Mouse (Mus musculus) adrenal gland, postnatal 10 days (tissue): ENCODE measurements around the gene Efemp1. TPM values are rescaled to one million over a fixed set of nuclear protein-coding genes. Genes with fewer than 3 reads are reported as not detected.

ENCODE experiments used
- DNase-seq: peaks from one replicate; pipeline ENCODE4 v3.0.0; 2021; ENCODE audit warnings: mixed read lengths
- long read RNA-seq, 2 experiments: library from polyadenylated mRNA; stranded (forward); transcript quantifications; one replicate each; pipeline ENCODE4 v2.0.0; 2021
- total RNA-seq, 2 experiments: library from RNA; stranded (reverse); gene quantifications; 2 replicates each; pipeline ENCODE4 v1.2.3; 2021

Efemp1 gene
- total RNA-seq, result 10 to 100 TPM; 19.7 to 25.0 TPM
- long read RNA-seq, experiment 1, transcript Efemp1-201 (11 exons, 2,037 nt), result major isoform, 23 of 28 reads
- long read RNA-seq, experiment 1, partial matches to known transcripts, result 1 of 28 reads
- long read RNA-seq, experiment 1, other reads (novel, unspliced or antisense), result 4 of 28 reads
- long read RNA-seq, experiment 2, transcript Efemp1-201 (11 exons, 2,037 nt), result major isoform, 11 of 12 reads
- long read RNA-seq, experiment 2, partial matches to known transcripts, result 1 of 12 reads
- long read RNA-seq, experiment 2, other reads (novel, unspliced or antisense), result 0 of 12 reads

DNA sequence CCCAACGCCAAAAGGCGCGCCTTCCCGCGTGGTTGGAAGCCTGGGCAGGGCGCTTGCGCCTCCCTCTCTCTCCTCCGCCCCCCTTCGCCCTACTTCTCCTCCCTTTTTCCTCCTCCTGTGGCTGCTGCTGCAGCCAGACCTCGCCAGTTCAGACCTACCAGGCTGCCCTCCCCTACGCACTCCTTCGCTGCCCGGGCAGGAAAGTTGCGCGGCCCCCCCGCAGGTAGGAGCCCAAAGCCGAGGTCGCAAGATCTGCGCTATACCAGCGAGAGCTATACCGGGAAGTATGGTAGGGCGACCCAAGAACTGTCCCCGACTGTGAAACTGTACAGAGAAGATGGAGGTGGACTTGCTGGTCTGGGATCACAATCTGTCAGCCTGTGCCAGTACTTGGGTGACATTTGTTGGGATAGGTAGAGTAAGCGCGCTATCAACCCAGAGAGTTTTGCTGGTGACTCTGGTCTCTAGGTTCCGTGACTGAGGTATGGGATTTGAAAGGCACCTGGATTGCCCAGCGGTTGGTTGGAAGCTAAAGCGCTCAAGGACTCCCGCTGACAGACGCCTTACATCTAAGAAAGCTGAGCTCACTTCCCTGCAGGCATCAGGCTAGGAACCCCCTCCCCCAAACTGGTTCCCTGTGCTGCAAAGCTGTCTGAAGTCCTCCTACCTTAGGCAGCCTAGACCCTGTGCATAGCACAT lies at the start of gene Efemp1:
Gene Efemp1, plus strand, starts transcription at position 103 of the 699 bp plus-strand sequence.
- DNase-seq, result peak; percentile 43

DNA sequence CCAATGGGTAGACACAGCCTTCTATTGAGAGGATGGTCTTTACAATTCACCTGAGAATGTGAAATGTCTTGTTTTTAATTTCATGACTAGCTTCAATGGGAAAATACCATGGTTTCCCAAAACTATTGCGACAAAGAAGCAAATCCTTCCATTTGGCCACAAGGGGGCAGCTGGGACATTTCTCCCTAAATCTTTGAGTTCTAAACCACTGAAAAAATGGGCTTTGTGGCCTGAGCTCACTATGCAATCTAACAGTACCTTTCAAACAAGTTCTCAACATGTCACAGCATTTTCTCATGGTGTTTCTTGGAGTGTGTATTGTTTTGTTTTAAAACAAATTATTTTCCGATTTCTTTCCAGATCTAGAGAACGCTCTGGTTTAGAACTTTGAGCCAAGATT lies 44.3 kb upstream of the Efemp1 start:
- peak; percentile 59 for DNase-seq

DNA sequence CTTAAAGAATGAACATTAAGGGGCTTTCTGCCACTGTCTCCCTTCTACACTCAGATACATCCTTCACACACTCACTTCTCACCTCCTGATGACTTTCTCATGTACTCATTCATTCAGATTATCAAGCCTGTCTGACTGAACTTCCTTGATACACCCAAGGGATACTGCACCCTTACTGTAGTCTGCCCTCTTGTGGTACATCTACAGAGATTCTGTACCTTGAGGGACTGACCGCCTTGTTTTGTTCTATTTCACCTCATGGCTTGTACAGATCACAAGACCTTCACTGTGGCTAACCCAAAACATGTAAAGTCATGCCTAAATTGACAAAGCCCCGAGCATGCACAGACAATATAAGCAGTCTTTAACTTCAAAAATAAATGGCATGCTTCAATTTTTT lies 41.1 kb upstream of the Efemp1 start:
- no peak for DNase-seq

DNA sequence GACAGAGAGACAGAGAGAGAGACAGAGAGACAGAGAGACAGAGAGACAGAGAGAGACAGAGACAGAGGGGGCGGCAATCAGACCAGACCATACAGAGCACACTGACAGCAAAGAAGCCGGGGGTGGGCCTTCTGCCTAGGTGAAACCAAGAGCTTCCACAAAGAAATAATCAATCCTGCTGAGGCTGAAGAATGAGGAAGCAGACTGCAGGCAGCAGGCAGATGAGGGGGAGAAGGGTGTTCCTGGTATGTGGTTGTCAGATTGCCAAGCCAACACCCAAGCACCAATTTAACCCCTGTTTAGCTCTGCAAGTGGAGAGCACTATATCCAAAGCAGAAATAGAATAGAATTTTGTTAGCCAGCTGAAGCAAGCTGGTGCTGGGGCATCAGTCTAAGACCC lies 40.4 kb upstream of the Efemp1 start:
- no peak for DNase-seq

DNA sequence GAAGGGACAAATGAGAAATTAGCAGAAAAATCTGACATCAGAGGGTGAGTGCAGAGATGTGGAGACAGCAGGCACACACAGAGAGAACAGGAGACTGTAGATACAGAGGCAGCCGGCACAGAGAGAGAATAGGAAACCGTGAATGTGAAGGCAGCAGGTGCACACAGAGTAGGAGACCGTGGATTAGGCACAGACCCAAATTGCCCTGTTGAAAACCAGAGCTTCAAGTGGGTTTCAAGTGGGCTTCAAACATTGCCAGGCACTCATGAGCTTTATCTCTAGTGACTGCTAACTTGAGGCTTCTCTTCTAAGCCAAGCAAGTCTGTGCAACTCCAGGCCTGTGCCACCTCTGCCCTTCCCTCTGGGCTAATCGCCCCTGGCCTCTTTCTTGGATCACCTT lies 35.6 kb upstream of the Efemp1 start:
- DNase-seq, result no peak

DNA sequence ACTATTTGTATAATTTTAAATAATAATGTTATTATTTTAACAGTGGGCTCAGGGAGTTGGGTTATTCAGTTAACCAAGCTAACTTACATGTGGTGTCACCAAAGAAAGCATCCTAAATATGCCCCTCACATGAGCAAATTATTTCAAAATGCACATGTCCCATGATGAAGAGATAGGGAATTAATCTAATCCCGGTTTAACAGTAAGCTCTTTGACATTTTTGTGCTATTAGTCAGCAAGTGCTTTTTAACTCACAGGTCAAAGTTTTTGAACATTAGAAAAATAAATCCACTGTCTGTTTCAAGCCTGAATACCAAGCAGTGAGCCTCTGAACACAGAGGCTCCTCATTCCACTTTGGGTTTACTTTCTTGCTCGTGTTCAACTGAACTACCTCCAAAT lies 26.1 kb upstream of the Efemp1 start:
- no peak for DNase-seq

DNA sequence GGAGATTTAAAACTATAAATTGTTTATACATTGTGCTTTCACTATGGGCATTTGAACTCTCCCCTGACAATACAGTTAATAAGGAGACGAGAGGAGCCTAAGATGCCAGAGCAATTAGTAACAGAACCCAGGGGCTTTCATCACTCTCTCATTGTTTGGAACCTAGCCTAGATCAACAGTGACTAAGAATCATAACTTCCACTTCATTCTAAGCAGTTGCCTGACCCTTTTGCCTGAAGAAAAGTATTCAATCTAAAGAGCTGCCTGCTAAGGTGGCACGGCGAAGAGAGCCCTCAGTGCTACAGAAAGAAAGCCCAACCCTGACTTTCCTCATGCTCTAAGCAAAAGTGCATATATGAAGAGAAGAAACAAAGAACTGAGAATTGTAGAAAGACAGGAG lies 19.2 kb upstream of the Efemp1 start:
- no peak for DNase-seq

DNA sequence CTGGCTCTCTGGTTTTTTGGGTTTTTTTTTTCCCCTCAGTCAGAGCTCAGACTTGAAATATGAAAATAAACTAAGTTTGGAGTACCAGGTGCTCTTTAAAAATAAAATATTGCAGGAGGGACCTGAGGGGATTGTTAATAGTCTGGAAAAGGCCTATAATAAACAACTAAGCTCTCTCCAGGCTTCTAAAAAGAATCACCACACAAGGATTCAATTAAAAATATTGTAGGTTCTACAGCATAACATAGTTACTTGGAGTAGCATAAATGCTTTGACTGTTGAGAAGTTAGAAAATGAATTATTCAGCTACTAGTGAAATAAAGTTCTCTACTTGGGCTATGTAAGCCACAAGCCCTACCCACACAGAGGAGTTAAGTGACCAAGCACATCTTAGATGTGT lies 17.9 kb upstream of the Efemp1 start:
- DNase-seq, result no peak

DNA sequence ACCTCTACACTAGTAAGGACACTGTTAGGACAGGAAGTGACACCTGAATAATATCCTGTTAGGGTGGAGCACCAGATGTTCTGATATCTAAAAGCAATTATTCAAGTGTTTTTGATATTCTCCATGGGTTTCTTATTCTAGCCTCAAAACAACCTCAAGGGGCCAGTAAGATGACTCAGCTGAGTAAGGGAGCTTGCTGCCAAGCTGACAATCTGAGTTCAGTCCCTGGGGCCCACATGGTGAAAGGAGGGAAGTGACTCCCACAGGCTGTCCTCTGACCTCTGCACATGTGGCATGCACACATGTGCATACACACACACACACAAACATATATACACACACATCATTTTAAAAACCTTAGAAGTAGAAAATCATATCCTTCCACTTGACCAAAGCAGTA lies 3.2 kb upstream of the Efemp1 start:
- DNase-seq, result no peak

DNA sequence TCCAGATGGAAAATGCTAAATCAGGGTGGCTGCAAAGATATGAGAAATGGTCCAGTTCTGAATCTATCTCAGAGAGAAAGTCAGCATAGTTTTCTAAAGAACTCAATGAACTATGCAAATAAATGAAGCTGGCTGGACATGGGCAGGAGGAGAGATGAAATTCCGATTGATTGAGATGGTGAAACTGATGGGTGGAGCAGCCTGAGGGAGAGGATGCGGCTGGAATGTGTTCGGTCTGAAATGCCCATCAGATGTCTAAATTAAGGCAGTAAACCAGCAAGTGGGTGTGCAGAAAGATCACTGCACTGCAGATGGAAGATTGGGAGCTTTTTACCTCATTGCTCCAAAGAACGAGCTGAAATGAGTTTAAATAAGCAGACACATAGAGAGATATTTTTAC lies 1.4 kb upstream of the Efemp1 start:
- DNase-seq, result no peak

DNA sequence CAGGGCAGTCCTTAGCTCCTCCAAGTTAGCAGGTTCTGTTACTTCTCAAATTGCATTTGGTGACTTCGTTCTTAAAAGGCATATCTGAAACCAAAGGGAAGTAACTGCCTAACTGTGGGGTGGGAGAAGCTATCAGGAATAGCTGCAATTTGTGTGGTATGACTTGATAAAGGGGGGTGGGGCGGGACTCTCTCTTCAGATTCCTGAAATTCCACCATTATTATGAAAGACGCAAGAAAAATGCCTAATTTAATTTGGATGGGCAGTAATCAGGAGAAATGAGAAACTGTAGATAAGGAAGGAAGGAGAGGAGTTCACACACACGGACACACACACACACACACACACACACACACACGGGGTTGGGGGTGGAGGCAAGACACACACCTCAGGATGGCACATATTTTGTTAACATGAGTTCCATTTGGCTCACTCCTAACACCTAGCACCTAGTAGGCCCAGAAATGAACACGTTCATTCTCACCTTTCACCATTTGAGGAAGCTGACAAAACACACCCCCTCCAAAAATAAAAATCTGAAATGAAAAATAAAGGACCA lies 564 bp upstream of the Efemp1 start:
- DNase-seq, result no peak

DNA sequence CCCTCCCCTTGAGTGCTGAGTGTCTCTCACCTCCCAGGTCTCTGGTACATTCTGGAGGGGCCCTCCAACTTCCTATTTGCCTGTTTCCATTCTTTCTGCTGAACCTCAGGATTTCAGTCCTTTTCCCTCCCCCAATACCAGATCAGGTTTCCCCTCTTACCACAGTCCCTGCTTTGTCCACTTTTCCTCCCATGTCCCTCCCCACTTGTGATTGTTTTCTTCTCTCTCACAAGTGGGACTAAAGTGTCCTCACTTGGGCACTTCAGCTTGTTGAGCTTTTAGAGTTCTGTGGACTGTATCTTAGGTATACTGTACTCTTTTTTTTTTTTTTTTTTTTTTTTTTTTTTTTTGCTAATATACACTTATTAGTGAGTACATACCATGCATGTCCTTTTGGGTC lies 6.1 kb downstream of the Efemp1 start:
- DNase-seq, result no peak

DNA sequence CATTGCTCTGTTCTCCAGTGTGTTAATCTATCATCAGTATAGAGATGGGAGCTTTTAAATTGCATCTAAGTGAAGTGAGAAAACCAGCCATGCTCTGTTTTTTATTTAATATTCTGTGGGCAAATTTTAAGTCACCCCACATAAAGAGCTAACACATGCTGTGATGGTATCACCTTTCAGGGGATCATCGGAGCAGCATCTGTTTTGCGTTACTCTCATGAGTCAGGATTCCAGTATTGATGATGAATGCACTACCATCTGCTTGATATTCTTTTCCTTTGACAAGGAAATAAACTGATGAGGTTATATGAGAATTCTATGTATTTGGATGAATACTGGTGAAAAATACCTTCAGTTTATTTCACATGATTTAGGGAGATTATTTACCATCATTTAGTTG lies 16.1 kb downstream of the Efemp1 start:
- no peak for DNase-seq

DNA sequence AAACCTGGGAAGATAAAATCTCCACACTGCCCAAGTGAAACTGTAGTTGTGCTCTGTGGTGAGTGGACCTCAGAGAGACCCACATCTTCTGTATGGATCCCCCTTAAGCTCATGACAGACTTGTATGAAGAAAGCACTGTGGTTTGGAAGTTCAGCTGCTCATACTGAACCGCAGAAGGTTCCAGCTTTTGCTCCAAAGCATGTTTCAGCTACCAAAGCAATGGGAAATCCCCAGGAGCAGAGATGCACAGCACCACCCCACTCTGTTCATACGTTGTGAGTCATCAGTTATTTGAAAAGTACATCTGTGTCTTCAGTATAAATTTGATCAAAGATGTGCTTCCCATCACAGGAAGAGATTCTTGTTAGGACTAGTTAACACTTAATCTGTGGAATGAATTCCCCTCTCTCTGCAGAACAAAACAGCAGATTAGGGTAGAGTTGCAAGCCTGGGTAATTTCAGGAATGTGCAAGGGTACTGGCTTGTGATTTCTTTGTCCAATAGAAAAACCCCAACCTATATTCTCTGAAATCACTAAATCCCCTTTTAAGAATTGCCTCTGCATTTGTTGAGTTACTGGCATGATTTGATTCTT lies 28.5 kb downstream of the Efemp1 start:
- no peak for DNase-seq

DNA sequence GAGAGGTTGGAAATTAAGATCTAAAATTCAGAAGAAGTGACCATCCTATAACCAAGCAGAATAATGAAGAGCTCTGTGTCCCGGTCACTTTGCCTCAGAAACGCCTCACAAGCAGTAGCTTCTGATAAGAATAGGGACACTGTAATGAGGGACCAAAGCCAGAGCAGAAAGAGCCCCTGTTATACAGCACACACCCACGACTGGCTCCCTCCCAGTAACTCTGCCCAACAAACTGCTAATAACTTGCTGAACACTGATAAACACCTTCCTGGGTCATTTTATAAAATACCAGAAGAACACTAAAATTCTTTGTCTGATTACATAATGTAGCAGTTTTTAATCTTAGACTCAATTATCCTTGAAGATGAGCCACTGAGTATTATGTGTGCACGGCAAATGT lies 30.1 kb downstream of the Efemp1 start:
- no peak for DNase-seq

DNA sequence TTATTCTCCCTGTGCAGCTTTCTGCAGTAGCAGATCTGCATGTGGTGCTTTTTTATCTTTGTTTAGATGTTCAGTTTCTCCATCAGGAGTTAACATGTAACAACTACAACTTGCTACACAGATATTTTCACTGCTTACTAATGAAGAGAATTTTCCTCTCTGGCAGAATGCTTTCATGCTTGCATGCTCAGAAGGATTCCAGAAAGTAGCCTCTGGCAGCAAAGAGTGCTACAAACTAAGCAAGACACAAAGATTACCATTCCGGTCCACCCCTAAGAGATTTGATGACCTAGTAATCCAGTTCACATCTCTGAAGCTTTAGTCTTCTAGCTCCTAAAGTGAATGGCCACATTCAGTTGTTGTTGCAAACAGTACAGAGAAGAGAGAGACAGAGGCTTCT lies 36.5 kb downstream of the Efemp1 start:
- no peak for DNase-seq

DNA sequence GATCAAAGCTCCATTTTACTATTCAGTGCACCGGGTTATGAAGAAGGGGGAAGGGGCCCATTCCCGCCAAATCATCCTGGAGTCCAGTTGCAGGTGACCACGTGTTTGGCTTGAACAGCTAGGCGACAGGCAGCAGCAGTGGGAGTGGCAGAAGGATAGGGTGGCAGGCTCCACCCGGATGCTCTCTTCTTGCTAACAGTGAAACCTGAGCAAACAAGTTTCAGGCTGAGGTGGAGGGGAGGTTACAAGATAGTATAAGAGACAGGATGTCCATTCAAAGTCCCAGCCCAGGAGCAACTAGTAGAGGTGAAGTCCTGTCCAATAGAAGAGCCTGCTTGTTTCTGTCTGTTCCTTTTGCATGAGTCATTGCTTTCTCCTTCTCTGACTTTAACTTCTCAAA lies 38.5 kb downstream of the Efemp1 start:
- DNase-seq, result no peak

DNA sequence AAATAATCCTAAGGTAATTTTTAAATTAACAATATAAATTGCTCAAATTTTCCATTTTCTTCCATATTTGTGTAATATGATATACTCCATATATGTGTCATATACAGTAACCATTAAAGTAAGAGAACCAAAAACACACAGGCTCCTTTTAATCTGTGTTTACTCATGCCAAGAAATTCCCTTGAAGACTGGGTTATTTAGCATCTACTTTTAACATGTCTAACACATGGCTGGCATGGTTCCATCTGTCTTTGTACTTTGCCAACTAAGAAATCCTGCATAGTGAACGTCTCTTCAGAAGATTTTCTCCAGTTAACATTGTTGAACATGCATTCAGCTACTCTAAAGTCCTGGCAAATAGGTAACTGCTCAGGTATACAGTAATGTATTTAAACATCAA lies 46.4 kb downstream of the Efemp1 start:
- no peak for DNase-seq

DNA sequence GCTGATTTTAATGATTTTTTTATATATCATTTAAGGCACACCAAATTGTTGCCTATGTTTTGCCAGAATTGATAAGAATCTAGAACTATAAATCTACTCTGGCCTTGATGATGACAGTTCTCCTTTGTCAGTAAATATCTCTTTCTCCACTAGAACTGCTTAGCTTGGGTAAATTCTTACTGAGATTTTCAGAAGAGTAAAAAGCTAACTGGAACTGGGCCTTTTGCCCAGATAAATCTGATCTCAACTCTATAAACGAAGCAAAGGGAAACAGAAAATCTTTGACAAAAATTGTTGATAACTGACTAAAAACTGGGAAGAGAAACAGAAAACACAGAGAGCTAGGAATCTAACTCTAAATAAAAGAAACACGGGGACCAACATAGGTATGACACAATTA lies 51.6 kb downstream of the Efemp1 start:
- DNase-seq, result no peak

DNA sequence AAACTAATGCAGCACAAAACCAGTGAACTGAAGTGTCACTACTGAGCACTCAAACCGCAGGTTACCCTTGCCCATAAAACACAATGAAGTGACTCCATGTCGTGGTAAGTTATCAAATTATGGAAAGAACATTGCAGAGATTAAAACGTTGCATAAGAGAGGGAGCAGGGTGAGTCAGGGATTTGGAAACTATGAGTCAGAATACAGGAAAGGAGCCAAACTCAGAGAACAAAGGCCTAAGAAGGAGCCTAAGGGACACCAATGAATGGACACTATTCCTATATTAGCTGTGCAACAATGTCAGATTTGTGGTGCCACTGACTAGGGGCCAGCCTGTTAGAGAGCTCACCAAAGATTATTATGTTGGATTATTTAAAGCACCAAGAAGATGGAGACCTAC lies 53.3 kb downstream of the Efemp1 start:
- DNase-seq, result peak; percentile 51

DNA sequence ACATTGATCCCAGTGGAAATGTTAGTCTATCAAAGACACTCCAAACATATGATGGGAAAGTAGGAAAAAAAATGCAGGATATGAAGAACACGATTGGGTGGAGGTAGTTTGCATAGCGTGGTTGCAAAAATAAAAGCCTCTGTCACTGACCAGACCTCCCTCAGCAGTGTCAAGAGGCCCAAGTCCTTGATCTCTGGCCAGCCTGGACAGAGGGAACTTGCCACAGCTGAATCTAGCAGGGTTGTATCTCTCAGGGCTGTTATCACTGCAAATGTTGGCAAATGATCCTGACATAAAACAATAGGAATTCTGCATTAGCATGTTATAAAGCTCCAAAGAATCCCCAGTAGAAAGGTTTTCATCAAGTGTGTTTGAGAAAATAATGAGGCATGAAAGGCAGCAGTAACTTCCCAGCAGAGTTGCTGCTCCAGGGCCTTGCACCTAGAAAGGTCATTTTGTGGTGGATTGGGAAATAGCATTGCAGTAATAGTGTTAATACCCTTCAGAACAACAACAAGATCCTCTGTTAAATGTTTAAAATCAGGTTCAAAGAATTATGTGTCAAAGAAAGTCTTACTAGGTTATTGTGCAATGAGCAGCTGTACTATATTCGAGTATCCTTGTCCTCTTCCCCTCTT lies 56.0 kb downstream of the Efemp1 start:
- DNase-seq, result peak; percentile 47

DNA sequence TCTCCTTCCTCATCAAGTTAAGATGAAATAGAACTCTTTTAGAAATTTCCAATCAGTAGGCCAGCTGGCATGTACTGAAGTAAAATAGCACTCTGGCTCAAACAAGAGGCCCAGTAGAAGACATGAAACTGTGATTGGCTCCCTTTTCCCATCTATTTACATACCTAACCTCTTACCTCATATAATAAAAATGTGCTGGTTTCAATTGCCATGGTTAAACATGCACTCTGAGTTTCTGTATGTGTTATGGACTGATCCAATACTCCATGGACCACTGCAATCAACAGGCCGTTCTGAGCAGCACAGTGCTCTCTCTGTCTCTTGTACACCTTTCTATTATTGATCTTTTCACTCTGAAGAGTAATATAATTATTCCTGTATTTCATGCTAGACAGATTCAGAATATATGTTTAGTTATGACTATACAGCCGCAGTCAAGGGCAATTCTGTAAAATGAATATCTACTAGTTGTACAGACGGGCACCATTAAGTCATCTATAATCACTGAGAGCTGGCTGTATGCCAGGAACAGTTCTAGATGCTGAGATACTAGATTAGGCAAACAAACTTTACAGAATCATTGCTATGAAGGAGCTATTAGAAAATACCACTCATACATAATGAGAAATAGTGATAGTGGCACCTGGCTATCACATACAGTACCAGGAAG lies 59.6 kb downstream of the Efemp1 start:
- DNase-seq, result no peak
